Mouse (Mus musculus) midbrain, embryonic 14.5 days (tissue): ENCODE measurements around the gene Prn. TPM values are rescaled to one million over a fixed set of nuclear protein-coding genes. Genes with fewer than 3 reads are reported as not detected.

ENCODE experiments used
- ATAC-seq: fragments of 200-750 bp; cut with Nextera tagmentation; 2 replicates; pipeline ENCODE4 v1.8.0; 2017; ENCODE audit warnings: moderate number of reproducible peaks, moderate library complexity; ENCODE audit not compliant: low FRiP score, low TSS enrichment
- DNase-seq: peaks from one replicate; pipeline ENCODE4 v3.0.0-alpha.2; 2015
- H3K27ac ChIP-seq: fragments of 300-500 bp; sonication (generic); replicated peaks from 2 replicates; pipeline ENCODE4 v1.5.1; 2014; ENCODE audit warnings: mild to moderate bottlenecking, low read depth, low read length, moderate library complexity
- H3K27me3 ChIP-seq: fragments of 300-500 bp; sonication (generic); 2 replicates; pipeline ENCODE4 v1.6.1; 2014; ENCODE audit warnings: low read length, control low read depth, mixed read lengths; ENCODE audit not compliant: control insufficient read depth, insufficient read depth
- H3K36me3 ChIP-seq: fragments of 300-500 bp; sonication (generic); 2 replicates; pipeline ENCODE4 v1.6.1; 2014; ENCODE audit warnings: low read length, control low read depth; ENCODE audit not compliant: control insufficient read depth, insufficient read depth
- H3K4me1 ChIP-seq: fragments of 300-500 bp; sonication (generic); 2 replicates; pipeline ENCODE4 v1.6.1; 2014; ENCODE audit warnings: mild to moderate bottlenecking, antibody characterized with exemption, low read length, control low read depth; ENCODE audit not compliant: control insufficient read depth, insufficient read depth
- H3K4me2 ChIP-seq: fragments of 300-500 bp; sonication (generic); 2 replicates; pipeline ENCODE4 v1.6.1; 2014; ENCODE audit warnings: mild to moderate bottlenecking, low read length, moderate library complexity
- H3K4me3 ChIP-seq: fragments of 300-500 bp; sonication (generic); replicated peaks from 2 replicates; pipeline ENCODE4 v1.5.1; 2014; ENCODE audit warnings: low read depth, low read length
- H3K9ac ChIP-seq: fragments of 300-500 bp; sonication (generic); replicated peaks from 2 replicates; pipeline ENCODE4 v1.6.1; 2014; ENCODE audit warnings: mild to moderate bottlenecking, low read length, moderate library complexity
- H3K9me3 ChIP-seq: fragments of 300-500 bp; sonication (generic); 2 replicates; pipeline ENCODE4 v1.6.1; 2016; ENCODE audit warnings: low read length, control low read depth, mixed read lengths; ENCODE audit not compliant: control insufficient read depth
- WGBS: fragments of 180-500 bp; shearing (Covaris S2); extraction: QIAGEN DNeasy Blood & Tissue Kit; methylation state at CpG from one replicate; pipeline ENCODE4 v1.1.7; 2014; 5-methylcytosine and 5-hydroxymethylcytosine counted together
- polyA plus RNA-seq: library from polyadenylated mRNA; unstranded; fragments of >200 nt; fragmentation: Nextera tagmentation; extraction: Ambion mirVana; gene quantifications from 2 replicates; pipeline ENCODE4 v1.2.1, GENCODE M21; 2014

Gene Prn
- polyA plus RNA-seq, 1 experiment from 2014 or later, result not detected

GRCm38 (mm10) chr2:131992487-131992886, 82.7 kb downstream of the Prn start:
- Histone ChIP-seq H3K27me3 (no peaks in the 10 kb centered on the region), H3K4me2 (no peak overlapping the region), H3K36me3 (peaks cover 34% of the 10 kb centered on the region), H3K4me3 (no peak overlapping the region), H3K4me1 (no peaks in the 10 kb centered on the region), H3K9me3 (no peaks in the 10 kb centered on the region), H3K27ac (no peak overlapping the region), H3K9ac (no peak overlapping the region)
- 93% methylated on average over 2 of the region's 2 CpGs for WGBS
- ATAC-seq, result no peak
- DNase-seq, result no peak

GRCm38 (mm10) chr2:131993151-131993550, 83.4 kb downstream of the Prn start:
- Histone ChIP-seq H3K9me3 (no peaks in the 10 kb centered on the region), H3K4me1 (no peaks in the 10 kb centered on the region), H3K4me2 (no peak overlapping the region), H3K27me3 (no peaks in the 10 kb centered on the region), H3K27ac (no peak overlapping the region), H3K36me3 (peaks cover 34% of the 10 kb centered on the region), H3K9ac (no peak overlapping the region), H3K4me3 (no peak overlapping the region)
- DNase-seq (no peak), ATAC-seq (no peak)
- 79% methylated on average over 4 of the region's 4 CpGs for WGBS

- DNase-seq (peak; percentile 11), ATAC-seq (no peak)
- H3K36me3 ChIP-seq, result peaks cover 34% of the 10 kb centered on the region
- WGBS, result 41% methylated on average over 14 of the region's 14 CpGs
- H3K9me3 ChIP-seq, result no peaks in the 10 kb centered on the region
- no peaks in the 10 kb centered on the region for H3K27me3 ChIP-seq
- no peaks in the 10 kb centered on the region for H3K4me1 ChIP-seq
- H3K27ac ChIP-seq, result no peak overlapping the region
- H3K9ac ChIP-seq, result no peak overlapping the region
- no peak overlapping the region for H3K4me3 ChIP-seq
- no peak overlapping the region for H3K4me2 ChIP-seq
Measured at GRCm38 (mm10) chr2:131993563-131994088, 83.9 kb downstream of the Prn start.

GRCm38 (mm10) chr2:131994971-131995370, 85.2 kb downstream of the Prn start:
- DNase-seq (no peak), ATAC-seq (no peak)
- H3K4me3 ChIP-seq, result no peak overlapping the region
- H3K4me1 ChIP-seq, result no peaks in the 10 kb centered on the region
- H3K9ac ChIP-seq, result no peak overlapping the region
- H3K9me3 ChIP-seq, result no peaks in the 10 kb centered on the region
- H3K36me3 ChIP-seq, result peaks cover 43% of the 10 kb centered on the region
- no peak overlapping the region for H3K27ac ChIP-seq
- WGBS, result 96% methylated on average over 6 of the region's 6 CpGs
- H3K27me3 ChIP-seq, result no peaks in the 10 kb centered on the region
- H3K4me2 ChIP-seq, result no peak overlapping the region

GRCm38 (mm10) chr2:131995742-131996141, 86.0 kb downstream of the Prn start:
- H3K27ac ChIP-seq, result no peak overlapping the region
- H3K4me2 ChIP-seq, result no peak overlapping the region
- WGBS, result 94% methylated on average over 12 of the region's 12 CpGs
- H3K9me3 ChIP-seq, result no peaks in the 10 kb centered on the region
- H3K4me3 ChIP-seq, result no peak overlapping the region
- ATAC-seq, result no peak
- peaks cover 41% of the 10 kb centered on the region for H3K36me3 ChIP-seq
- no peaks in the 10 kb centered on the region for H3K27me3 ChIP-seq
- no peak overlapping the region for H3K9ac ChIP-seq
- no peaks in the 10 kb centered on the region for H3K4me1 ChIP-seq
- no peak for DNase-seq

GRCm38 (mm10) chr2:131996369-131996768, 86.6 kb downstream of the Prn start:
- WGBS, result 88% methylated on average over 7 of the region's 7 CpGs
- Histone ChIP-seq H3K9ac (no peak overlapping the region), H3K27me3 (no peaks in the 10 kb centered on the region), H3K9me3 (no peaks in the 10 kb centered on the region), H3K36me3 (peaks cover 45% of the 10 kb centered on the region), H3K4me2 (no peak overlapping the region), H3K27ac (no peak overlapping the region), H3K4me3 (no peak overlapping the region), H3K4me1 (no peaks in the 10 kb centered on the region)
- ATAC-seq, result no peak
- no peak for DNase-seq

- peaks cover 54% of the 10 kb centered on the region for H3K36me3 ChIP-seq
- no peak for DNase-seq
Measured at GRCm38 (mm10) chr2:131997356-131997755, 87.6 kb downstream of the Prn start.

GRCm38 (mm10) chr2:132001696-132002334, 92.1 kb downstream of the Prn start:
- DNase-seq (no peak), ATAC-seq (no peak)
- no peak overlapping the region for H3K4me3 ChIP-seq
- no peaks in the 10 kb centered on the region for H3K9me3 ChIP-seq
- no peaks in the 10 kb centered on the region for H3K4me1 ChIP-seq
- H3K27ac ChIP-seq, result no peak overlapping the region
- WGBS, result 95% methylated on average over 13 of the region's 13 CpGs
- no peaks in the 10 kb centered on the region for H3K27me3 ChIP-seq
- no peak overlapping the region for H3K4me2 ChIP-seq
- H3K36me3 ChIP-seq, result peaks cover 68% of the 10 kb centered on the region
- H3K9ac ChIP-seq, result no peak overlapping the region

More at GRCm38 (mm10) chr2:131997356-131997755, 87.6 kb downstream of the Prn start:
- WGBS, result 53% methylated on average over 5 of the region's 5 CpGs
- H3K9ac ChIP-seq, result no peak overlapping the region
- H3K9me3 ChIP-seq, result no peaks in the 10 kb centered on the region
- no peak for ATAC-seq
- H3K27me3 ChIP-seq, result no peaks in the 10 kb centered on the region
- H3K4me3 ChIP-seq, result no peak overlapping the region
- H3K4me2 ChIP-seq, result no peak overlapping the region
- no peaks in the 10 kb centered on the region for H3K4me1 ChIP-seq
- no peak overlapping the region for H3K27ac ChIP-seq

- H3K4me2 ChIP-seq, result no peak overlapping the region
- no peak overlapping the region for H3K27ac ChIP-seq
- DNase-seq (no peak), ATAC-seq (no peak)
- H3K36me3 ChIP-seq, result peaks cover 82% of the 10 kb centered on the region
- H3K4me1 ChIP-seq, result no peaks in the 10 kb centered on the region
- H3K27me3 ChIP-seq, result no peaks in the 10 kb centered on the region
- WGBS, result 87% methylated on average over 5 of the region's 5 CpGs
- no peaks in the 10 kb centered on the region for H3K9me3 ChIP-seq
- H3K4me3 ChIP-seq, result no peak overlapping the region
- H3K9ac ChIP-seq, result no peak overlapping the region
Measured at GRCm38 (mm10) chr2:132003916-132004315, 94.2 kb downstream of the Prn start.
